Mouse (Mus musculus): Measurements from ENCODE around the gene Cdh13.

The Cdh13 gene

DNA sequence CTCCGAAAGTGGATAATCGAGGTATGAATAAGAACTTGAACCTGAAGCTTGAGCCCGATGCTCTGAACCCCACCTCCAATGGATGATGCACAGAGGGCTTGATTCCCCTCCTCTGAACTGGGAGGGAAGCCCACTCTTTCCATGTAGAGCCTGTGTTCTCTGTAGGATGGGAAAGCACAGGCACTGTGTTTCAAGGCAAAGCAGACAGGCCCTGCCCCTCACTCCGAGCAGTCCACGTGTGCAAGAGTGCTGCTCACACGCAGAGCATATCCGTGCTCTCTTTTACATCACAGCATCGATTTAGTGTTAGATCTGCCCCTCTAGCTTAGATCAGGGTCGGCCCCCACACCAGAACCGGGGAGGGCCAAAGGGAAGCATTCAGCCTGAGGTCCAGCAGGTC lies 547.5 kb downstream of the Cdh13 start:
- no peak for DNase-seq

DNA sequence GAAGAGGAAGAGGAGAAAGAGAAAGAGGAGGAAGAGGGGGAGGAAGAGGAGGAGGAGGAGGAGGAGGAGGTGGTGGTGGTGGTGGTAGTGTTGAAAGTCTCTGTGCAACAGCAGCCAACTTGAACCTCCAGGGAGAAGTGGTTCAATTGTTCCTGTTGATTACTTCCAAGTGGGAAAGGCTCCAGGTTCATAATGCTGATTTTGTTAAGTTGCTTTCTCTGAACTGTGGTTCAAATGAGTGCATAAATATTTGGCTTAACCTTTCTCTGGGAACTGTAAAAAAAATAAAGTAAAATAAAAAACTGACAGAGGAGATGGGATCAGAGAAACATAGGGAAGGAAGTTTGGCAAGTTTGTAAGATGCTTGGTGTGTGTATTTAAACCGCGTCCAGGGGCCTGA lies 555.3 kb downstream of the Cdh13 start:
- no peak for DNase-seq

DNA sequence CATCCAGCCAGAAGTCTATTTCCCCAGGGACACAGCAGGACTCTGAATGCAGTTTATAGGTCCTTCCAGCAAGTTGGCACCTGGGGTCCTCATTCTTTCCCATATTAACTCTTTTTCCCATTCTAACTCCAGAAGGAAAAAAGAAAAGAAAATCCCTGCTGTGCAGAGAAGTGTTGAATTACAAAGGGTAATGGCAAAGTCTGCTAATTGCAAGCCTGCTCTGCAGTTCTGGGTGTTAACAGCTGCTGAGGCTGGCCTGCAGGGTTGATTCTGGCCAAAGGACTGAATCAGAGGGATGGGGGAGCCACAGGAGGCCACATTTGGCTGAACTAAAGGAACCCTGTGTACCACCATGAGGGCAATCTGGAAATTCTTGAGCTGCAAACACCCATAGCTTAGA lies 562.2 kb downstream of the Cdh13 start:
- DNase-seq, result no peak

DNA sequence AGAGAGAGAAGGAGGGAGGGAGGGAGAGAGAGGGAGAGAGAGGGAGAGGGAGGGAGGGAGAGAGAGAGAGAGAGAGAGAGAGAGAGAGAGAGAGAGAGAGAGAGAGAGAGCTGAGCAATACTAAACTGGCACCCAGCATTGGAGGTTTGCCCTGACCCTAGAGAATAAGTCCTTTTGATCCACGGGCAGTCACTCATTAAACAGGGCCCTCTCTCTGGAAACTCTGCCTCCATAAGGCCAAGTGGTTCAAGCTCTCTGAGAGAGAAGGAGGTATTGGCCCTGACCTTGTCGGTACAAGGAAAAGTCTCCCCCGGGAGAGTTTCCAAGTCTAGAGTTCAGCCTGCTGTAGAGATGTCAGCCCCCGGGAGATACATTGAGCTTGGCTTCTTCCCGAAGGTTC lies 564.5 kb downstream of the Cdh13 start:
- DNase-seq, result no peak

DNA sequence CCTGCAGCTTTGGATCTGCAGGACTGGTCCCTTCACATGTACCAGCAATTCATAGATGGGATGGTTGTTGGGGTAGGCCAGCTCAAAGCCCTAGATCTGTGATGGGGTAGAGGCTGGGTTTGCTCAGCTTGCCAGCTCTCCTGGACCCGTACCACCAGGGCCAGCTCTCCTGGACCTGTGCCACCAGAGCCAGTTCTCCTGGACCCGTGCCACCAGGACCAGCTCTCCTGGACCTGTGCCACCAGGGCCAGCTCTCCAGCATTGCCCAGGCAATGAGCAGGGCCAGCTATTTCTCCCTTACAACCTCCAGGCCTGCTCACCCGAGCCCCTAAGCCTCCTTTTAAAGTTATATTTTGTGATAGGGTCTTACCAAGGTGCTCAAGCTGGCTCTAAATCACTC lies 566.0 kb downstream of the Cdh13 start:
- DNase-seq, result peak; percentile 21

DNA sequence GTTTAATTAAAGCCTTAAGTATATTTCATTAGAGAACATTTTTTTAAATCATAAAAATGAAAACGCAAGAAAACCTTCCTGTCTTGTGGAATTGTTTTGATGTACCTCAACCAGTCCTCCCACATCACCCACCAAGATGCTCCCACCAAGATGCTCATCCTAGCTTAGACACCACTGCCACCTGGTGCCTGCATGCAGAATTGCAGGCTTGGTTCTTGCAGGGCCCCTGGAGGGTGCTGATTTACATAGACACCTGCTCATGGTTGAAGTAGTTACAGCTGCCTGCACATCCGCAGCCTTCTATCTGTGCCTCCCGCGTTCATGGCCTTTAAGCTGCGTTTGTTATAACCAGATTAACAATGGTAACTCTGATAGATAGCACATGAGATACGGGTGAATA lies 566.8 kb downstream of the Cdh13 start:
- peak; percentile 26 for DNase-seq

DNA sequence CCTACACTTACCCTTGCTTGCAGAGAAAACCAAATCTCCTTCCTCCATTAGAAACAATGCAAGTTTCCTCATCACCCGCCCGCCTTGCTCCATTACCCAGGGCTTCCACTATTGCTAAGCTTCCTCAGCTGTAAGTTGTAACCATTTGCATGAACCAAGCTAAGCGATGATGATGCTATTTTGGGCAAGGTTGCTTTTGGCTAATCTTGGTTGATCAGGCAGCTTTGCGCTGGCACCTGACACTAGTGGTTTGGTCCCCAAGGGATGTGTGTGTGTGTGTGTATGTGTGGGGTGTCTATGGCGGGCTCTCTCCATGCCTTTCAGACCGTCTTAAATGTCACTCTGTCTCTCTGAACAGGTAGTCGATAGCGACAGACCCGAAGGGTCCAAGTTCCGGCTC lies 567.8 kb downstream of the Cdh13 start:
- DNase-seq, result no peak

DNA sequence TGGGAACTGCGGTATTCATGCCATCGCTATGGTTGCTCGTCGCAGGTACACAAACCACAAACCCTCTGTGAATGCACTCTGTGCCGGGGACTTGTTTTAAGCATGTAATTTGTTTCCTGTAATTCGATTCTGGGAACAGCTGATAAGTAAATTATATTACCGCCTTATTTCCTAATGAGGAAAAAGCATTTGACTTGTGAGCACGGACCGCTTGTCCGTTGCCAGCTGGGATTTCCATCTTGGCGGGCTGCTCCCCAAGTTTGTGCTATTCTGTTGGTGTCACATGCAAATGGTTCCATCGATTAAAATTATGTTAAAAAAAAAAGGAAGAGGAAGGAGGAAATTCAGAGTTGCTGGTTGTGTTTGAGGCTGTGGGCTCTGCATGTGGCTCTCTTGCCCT lies 569.3 kb downstream of the Cdh13 start:
- DNase-seq, result no peak

DNA sequence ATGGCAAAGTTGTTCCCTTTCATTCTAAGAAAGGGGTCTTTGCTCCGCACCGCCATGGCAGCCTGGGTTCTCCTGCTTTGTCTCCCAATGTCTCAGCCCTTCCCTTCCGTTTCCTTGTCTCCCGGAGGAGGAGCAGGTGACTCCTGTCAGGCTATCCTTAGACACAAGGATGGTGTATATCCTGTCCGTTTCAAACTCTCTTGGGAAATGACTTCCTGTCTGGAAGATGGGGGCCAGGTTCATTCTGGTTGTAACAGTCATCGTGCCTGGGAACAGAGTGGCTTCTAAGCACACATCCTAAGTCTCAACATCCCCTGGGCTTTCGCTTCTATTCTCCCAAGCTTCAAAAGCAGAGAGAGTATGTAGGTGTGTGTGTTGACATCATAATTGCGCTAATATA lies 571.1 kb downstream of the Cdh13 start:
- no peak for DNase-seq

DNA sequence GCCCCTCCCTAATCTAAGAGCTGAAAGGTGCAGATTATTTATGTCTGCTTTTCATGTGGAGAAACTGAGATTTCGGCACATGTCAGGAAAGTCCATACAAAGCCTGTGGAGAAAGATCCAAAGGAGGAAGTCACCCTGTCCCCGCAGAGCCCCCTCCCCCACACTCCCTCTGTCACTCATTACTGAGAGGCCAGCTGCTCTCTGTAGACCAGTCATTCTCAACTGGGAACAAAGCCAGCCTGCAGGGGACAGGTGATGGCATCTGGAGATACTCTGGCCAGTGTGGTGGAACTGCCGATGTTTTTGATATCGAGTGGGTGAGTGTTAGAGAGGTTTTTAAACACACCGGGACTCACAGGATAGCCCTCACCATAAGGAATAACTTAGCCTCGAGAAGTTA lies 582.8 kb downstream of the Cdh13 start:
- no peak for DNase-seq

DNA sequence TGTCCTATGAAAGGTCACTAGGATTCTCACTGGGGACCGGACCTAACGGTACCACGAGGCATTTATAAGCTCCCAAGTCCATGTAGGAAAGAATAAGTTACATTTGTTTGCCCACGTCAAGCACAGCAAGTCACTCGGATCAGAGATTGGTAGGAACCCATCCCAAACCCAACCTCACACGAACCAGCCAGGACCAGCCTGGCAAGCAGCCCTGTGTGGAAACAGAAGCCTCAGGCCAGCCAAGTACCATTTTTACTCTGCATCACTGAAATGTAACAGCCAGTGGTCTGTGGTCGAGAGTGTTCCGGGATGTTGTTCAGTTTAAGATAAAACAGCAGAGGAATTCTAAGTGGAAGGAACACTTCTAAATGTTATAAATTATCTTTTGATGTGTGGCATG lies 587.2 kb downstream of the Cdh13 start:
- no peak for DNase-seq

DNA sequence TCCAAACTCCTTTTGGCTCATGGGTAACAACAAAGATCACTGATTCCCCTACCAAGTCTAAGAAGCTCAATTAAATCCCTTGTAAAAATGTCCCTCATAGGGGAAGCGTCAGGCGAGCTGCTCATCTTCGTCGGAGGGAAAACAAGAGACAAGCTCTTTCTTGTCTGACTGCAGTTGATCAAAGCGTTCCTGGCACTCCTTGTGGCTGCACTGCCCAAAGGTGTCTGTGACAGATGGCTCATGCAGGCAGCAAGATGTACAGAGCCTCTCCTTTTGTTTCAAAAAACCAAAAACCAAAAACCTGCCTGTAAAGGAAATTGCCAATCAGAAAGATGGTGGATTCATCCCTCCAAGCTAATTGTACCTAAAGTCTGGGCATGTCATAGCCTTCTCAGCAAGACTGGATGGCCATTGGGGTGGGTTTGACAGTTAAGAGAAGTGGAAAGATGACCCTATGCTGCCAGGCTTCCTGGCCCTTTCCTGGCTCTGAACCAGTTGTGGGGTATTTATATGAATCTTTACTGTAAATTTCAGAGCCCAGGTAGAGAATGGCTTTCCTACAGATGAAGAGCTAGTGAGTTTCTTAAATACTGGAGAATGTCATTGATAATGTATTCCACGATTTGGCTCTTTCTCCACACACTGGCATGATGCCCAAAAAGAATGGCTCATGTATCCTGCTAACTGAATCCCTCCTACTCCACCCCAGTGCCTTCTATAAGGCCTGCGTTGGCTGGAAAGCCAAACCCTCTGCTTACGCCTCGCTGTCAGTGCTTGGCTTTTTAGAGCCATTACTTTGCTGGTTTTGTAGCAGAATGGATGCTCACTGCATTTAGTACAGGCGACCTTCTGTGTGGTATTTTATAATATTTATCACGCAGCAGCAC lies 596.6 kb downstream of the Cdh13 start:
- peak; percentile 91 for DNase-seq

DNA sequence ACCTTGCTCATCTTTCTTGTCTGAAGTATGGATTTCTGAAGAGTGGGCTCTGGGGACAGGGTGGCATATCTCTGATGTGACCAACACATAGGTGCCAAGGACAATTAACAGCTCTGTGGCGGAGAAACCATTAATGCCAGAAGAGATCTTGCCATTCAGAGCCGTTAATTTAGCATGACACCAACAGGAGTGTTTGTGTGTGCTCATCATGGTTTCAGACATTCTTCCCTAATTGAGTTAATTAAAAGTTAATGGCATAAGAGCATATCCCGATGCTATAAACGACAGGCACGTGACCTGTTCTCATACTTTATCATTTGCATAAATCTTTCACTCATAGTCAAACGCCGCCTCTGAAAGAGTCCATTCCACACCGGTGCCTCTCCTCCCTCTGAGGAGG lies 600.8 kb downstream of the Cdh13 start:
- no peak for DNase-seq

DNA sequence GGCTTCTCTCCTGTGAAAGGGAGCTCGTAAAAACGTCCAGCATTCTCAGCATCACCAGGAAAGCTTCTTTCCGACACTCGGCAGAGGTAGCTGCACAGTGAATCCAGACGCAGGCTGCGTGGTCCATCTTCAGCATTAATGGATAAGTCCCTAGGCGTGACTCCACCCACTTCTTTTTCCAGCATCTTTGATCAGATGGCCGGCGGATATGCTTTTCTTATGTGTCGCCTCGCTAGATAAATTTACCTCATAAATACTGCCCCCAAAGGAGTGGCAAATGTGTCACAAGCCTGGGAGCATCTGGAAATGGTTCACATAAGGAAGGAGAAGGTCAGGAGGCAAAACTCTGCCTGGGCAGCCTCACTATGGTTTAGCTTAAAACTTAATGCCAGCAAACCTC lies 601.5 kb downstream of the Cdh13 start:
- no peak for DNase-seq

DNA sequence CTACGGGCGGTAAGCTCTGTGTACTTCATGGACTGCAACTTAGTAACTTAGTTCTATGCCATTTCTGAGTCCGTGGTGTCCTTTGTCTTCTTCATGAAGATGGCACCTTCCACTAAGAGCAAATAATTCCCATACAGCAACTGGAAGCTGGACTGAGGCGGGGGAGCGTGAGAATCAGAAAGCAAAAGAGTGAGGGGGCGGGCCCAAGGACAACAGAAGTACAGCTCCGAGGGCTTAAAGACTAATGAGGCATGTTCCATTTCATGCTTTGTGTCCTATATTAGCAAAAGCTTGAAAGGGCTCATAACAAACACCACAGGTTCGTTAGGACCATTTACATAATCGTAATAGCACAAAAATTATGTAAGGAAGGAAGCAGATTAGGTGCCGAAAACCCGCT lies 618.9 kb downstream of the Cdh13 start:
- DNase-seq, result no peak

DNA sequence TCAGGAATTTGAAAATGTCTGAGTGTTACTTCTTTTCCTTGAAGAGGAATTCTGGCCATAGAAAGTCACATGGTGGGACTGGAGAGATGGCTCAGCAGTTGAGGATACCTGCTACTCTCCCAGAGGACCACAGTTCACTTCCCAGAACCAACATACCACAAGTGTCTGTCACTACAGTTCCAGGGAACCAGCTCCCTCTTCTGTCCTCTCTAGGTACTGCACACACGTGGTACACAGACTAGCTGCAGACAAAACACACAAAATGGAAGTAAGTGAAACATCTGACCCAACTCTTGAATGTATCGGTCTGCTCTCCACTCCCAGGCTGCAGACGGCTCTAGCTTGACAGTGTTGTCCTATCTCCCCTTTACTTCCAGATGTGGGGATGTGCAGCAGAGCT lies 633.0 kb downstream of the Cdh13 start:
- DNase-seq, result no peak

DNA sequence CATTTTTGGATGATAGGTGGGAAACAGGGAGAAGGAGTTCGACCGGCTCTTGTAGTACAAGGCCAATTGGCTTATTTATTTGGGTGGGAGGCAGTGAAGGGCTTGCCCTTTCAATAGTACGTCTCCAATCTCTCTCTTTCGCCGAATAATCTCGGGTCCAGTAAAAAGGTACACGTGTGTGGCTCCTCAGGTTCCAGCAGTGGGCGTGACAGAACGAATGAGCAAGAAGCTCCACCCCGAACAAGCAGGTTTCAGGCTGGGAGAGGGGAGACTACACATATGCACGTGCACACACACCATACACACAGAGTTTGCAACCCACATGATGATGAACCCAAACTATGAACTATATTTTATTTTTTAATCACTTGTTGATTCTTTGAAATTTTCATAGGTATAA lies 653.9 kb downstream of the Cdh13 start:
- no peak for DNase-seq

DNA sequence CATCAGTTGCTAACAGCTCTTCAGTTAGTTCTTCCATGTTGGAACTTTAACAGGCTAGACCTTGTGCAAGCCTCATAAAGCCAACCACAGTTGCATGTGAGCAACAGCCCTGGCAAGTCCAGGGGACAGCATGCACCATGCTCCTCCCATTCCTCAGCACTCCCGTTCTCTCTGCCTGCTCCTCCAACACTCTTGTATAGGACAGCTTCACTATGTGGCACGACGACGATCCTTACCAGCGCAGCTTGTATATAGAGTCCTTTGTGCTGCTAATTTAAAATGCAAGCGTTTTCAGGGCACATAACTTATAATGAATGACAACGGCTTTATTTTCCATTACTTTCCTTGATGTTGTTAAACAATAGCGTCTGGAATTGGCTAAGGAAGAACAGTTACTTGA lies 654.5 kb downstream of the Cdh13 start:
- DNase-seq, result no peak

DNA sequence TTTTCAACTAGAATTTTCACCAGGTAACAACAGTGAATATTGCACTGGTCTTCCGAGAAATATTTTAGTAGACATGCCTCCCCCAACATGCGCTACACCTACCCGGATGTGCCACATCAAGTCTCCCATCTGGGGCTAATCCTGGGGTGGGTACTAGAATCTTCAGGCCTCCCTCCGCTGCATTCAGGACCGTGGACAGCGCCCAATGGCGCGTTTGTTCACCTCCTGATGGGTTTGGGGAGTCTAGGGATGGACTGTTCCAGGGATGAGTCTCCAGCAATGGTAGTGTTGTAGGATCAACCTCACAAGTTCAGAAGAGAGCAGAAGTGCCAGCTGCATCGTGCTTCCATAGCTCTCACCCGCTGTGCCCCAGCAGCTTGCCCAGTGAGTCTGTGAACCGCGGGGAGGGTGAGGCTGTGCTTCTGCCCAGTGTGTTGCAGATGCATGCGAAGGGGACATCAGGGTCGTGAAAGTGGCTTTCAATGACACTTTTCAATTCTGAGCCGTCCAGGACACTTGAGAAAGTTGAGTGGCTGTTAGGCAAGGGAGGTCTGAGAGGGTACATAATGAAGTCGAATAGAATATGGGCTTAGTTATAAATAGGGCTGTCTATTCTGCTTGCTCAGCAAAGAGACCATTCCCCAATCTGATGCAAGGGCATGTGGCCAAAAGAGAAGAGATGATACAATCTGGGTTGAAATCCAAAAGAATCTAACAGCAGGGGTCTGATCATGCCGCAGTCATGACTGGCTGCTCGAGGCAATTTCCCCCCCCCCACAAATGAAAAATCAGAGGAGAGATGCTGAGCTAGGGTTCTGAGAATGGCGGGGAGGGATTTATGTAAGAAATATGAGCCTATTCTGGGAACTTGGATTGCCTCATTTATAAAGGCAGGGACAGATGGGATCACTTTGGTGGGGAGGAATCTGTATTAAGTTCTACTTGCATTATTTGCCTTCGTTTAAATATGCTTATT lies 668.5 kb downstream of the Cdh13 start:
- no peak for DNase-seq

DNA sequence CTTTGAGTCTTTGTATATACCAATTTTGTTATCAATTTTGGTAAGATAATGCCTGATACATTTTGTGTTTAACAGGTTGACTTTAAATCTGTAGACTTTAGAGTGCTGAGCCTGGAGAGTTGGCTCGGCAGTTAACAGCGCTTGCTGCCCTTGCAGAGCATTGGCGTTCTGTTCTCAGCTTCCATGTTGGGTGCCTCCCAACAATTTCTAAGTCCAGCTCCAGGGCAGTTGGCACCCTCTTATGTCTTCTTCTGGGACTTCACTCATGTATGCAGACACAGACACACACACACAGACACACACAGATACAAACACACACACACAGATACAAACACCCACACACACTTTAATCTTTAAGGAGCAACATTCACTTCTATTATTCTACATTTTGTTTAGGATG lies 672.6 kb downstream of the Cdh13 start:
- no peak for DNase-seq

DNA sequence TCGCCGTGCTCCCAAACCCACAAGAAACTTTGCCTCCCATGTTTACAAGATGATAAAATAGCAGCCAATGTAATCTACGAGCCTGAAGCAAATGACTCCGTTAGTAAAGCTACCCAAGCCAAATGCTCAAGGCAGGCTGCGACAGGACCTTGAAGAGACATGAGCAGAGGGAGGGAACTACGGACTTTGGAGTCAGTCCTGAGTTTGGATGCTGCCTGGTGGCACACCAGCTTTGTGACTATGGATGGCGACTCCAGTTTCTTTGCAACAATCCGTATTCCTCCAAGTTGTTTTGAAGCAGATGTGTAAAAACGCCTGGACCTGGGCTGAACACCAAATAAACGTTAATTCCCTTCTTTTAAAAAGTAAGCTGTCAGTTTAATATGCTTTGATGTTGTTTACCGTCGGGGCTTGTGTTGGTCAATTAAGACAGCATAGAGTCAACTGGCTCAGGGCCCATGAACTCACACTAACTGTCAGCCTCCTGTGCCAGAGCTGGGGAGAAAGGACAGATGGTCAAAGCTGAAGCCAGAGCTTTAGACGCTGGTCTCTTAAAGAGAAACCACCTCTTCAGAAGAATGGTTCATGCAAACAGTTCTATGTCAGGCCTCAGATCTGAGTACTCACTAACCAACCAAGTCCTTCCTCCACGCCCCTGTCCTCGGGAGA lies 678.5 kb downstream of the Cdh13 start:
- DNase-seq, result peak; percentile 86

DNA sequence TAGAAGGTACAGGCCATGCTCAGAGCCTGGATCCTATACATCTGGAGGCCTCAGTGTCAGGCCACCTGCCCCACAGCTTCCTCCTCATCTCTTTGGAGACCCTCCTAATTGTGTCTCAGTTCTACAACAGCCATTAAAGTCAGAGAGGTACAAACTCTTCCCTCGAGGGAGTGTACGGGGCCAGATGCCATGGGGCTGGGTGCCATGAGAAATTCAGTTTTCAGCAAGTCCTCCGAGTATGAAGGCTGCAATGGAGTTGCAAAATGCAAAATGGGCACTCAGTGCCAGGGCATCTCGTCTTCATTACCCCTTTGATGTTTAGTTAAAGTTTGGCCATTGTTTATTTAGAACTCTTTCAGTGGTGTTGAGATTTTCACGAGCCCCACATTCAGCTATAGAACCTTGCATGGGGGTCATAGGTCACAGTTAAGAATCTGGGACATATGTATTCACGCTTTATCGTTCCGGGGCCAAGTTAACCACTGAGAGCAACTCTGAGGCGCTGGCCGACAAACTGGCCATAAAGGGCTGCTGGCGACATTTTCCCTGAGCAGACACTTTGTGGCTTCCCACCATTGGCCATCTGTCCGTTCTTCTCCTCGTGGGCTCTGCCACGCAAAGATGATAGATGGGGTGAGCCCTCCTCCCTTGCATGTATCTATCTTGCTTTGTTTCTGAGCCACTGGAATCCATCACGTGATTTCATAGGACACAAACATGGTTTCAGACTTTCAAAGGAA lies 681.7 kb downstream of the Cdh13 start:
- peak; percentile 18 for DNase-seq

DNA sequence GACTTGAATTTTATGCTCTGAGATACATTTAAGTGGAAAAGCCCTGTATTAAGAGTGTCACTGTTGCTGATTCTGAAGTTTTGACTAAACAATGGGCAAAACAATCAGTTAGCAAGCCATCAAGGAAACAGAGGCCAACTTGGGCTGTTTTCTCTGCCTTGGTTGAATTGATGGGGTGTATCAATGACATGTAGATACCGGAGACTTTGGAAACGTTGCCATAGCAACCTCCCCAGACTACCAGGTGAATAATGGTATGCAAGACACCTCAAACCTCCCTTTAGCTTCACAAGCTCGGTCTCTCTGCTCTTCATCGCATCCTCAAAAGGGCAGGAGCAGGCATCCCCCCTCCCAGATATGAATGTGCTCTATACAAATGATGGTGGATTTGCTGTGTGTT lies 685.4 kb downstream of the Cdh13 start:
- no peak for DNase-seq
